Mouse (Mus musculus) MEL (cell line): Measurements from ENCODE around the gene Zic1. TPM values are rescaled to one million over a fixed set of nuclear protein-coding genes. Genes with fewer than 3 reads are reported as not detected.

ENCODE experiments used
- DNase-seq: peaks from one replicate; pipeline ENCODE4 v3.0.0; 2011; ENCODE audit warnings: low read depth, low spot score
- H3K27ac ChIP-seq: 2 replicates; pipeline ENCODE4 v1.5.1; 2012; ENCODE audit warnings: low read depth, mild to moderate bottlenecking, control low read depth, low read length, moderate library complexity; ENCODE audit not compliant: control insufficient read depth
- H3K27me3 ChIP-seq, 2 experiments: fragments of 150-350 bp in 1 of 2; sonication (generic) in 1 of 2; 2 replicates each; pipeline ENCODE4 v1.6.1; 2012; ENCODE audit warnings: low read length in 2 of 2, mild to moderate bottlenecking in 2 of 2, improper control_type of control experiment in 1 of 2, moderate library complexity in 1 of 2; ENCODE audit not compliant: insufficient read depth in 2 of 2, control insufficient read depth in 1 of 2
- H3K36me3 ChIP-seq, 2 experiments: 2 replicates each; pipeline ENCODE4 v1.6.1; 2012 to 2014; ENCODE audit warnings: low read length in 2 of 2, improper control_type of control experiment in 1 of 2, inconsistent platforms in 1 of 2, mild to moderate bottlenecking in 1 of 2; ENCODE audit not compliant: insufficient read depth in 2 of 2, control insufficient read depth in 1 of 2
- H3K4me1 ChIP-seq, 2 experiments: fragments of 150-350 bp in 1 of 2; sonication (generic) in 1 of 2; 2 replicates each; pipeline ENCODE4 v1.6.1; 2012; ENCODE audit warnings: low read length in 2 of 2, improper control_type of control experiment in 1 of 2, mild to moderate bottlenecking in 1 of 2; ENCODE audit not compliant: insufficient read depth in 2 of 2, control insufficient read depth in 1 of 2
- H3K4me3 ChIP-seq, 2 experiments: fragments of 150-350 bp in 1 of 2; sonication (generic) in 1 of 2; 2 replicates each; pipeline ENCODE4 v1.5.1; 2012; ENCODE audit warnings: low read depth in 2 of 2, low read length in 2 of 2, mild to moderate bottlenecking in 2 of 2, moderate library complexity in 2 of 2, control low read depth in 1 of 2, improper control_type of control experiment in 1 of 2; ENCODE audit not compliant: control insufficient read depth in 1 of 2, insufficient read depth in 1 of 2
- H3K79me2 ChIP-seq: 2 replicates; pipeline ENCODE4 v1.6.1; 2012; ENCODE audit warnings: mild to moderate bottlenecking, low read length, moderate library complexity; ENCODE audit not compliant: control insufficient read depth, poor library complexity, insufficient read depth
- H3K9ac ChIP-seq: 2 replicates; pipeline ENCODE4 v1.6.1; 2012; ENCODE audit warnings: low read depth, mild to moderate bottlenecking, control low read depth, low read length, moderate library complexity; ENCODE audit not compliant: control insufficient read depth, poor library complexity, severe bottlenecking
- H3K9me3 ChIP-seq: fragments of 150-350 bp; sonication (generic); replicated peaks from 2 replicates; pipeline ENCODE4 v1.6.1; 2012; ENCODE audit warnings: mild to moderate bottlenecking, low read length, improper control_type of control experiment, moderate library complexity; ENCODE audit not compliant: insufficient read depth
- CHD1 ChIP-seq: IDR thresholded peaks from 2 replicates; pipeline ENCODE4 v1.6.1; 2012; ENCODE audit warnings: low read depth, mild to moderate bottlenecking, inconsistent platforms, low read length, improper control_type of control experiment
- CHD2 ChIP-seq: IDR thresholded peaks from 2 replicates; pipeline ENCODE4 v1.6.1; 2011; ENCODE audit warnings: low read length, improper control_type of control experiment
- CTCF ChIP-seq, 3 experiments: IDR thresholded peaks in 2 of 3; conservative IDR thresholded peaks in 1 of 3; 2 replicates each; pipeline ENCODE4 v1.5.1; 2011 to 2012; ENCODE audit warnings: low read length in 3 of 3, low read depth in 2 of 3, mild to moderate bottlenecking in 2 of 3, improper control_type of control experiment in 1 of 3, inconsistent platforms in 1 of 3, mixed read lengths in 1 of 3, moderate library complexity in 1 of 3; ENCODE audit not compliant: control insufficient read depth in 1 of 3, insufficient read depth in 1 of 3, poor library complexity in 1 of 3, severe bottlenecking in 1 of 3
- E2F4 ChIP-seq: IDR thresholded peaks from 2 replicates; pipeline ENCODE4 v1.6.1; 2011; ENCODE audit warnings: low read depth, low read length, improper control_type of control experiment, borderline replicate concordance
- EP300 ChIP-seq, 2 experiments: IDR thresholded peaks; 2 replicates each; pipeline ENCODE4 v1.6.1; 2011; ENCODE audit warnings: improper control_type of control experiment in 2 of 2, low read length in 2 of 2, low read depth in 1 of 2, mild to moderate bottlenecking in 1 of 2
- ETS1 ChIP-seq: IDR thresholded peaks from 2 replicates; pipeline ENCODE4 v1.6.1; 2012; ENCODE audit warnings: low read depth, mild to moderate bottlenecking, inconsistent platforms, low read length, improper control_type of control experiment, moderate library complexity
- JUND ChIP-seq: IDR thresholded peaks from 2 replicates; pipeline ENCODE4 v1.6.1; 2011; ENCODE audit warnings: low read depth, mild to moderate bottlenecking, improper control_type of control experiment, low read length
- KAT2A ChIP-seq: conservative IDR thresholded peaks from 2 replicates; pipeline ENCODE4 v1.6.1; 2012; ENCODE audit warnings: low read depth, low read length, improper control_type of control experiment, inconsistent platforms
- MAX ChIP-seq: IDR thresholded peaks from 2 replicates; pipeline ENCODE4 v1.6.1; 2011; ENCODE audit warnings: low read length, improper control_type of control experiment
- MAZ ChIP-seq: IDR thresholded peaks from 2 replicates; pipeline ENCODE4 v1.6.1; 2012; ENCODE audit warnings: low read depth, mild to moderate bottlenecking, inconsistent platforms, low read length, improper control_type of control experiment
- MEF2A ChIP-seq: IDR thresholded peaks from 2 replicates; pipeline ENCODE4 v1.6.1; 2014; ENCODE audit warnings: low read depth, mild to moderate bottlenecking, inconsistent platforms, low read length, improper control_type of control experiment; ENCODE audit not compliant: poor library complexity, insufficient replicate concordance, severe bottlenecking; ENCODE audit errors: extremely low read depth
- MYB ChIP-seq: IDR thresholded peaks from 2 replicates; pipeline ENCODE4 v1.6.1; 2011; ENCODE audit warnings: mild to moderate bottlenecking, low read depth, low read length, improper control_type of control experiment
- MYC ChIP-seq: IDR thresholded peaks from 2 replicates; pipeline ENCODE4 v1.6.1; 2011; ENCODE audit warnings: low read depth, mild to moderate bottlenecking, low read length, improper control_type of control experiment, moderate library complexity
- NRF1 ChIP-seq: IDR thresholded peaks from 2 replicates; pipeline ENCODE4 v1.6.1; 2014; ENCODE audit warnings: low read depth, mild to moderate bottlenecking, inconsistent platforms, low read length, improper control_type of control experiment, moderate library complexity; ENCODE audit not compliant: poor library complexity, insufficient read depth, severe bottlenecking
- POLR2AphosphoS2 ChIP-seq: IDR thresholded peaks from 2 replicates; pipeline ENCODE4 v1.6.1; 2011; ENCODE audit warnings: low read length, improper control_type of control experiment
- POLR2AphosphoS5 ChIP-seq: IDR thresholded peaks from 2 replicates; pipeline ENCODE4 v1.6.1; 2012; ENCODE audit warnings: low read depth, borderline replicate concordance, mild to moderate bottlenecking, inconsistent platforms, low read length, moderate library complexity, mixed read lengths
- RAD21 ChIP-seq: IDR thresholded peaks from 2 replicates; pipeline ENCODE4 v1.6.1; 2011; ENCODE audit warnings: mild to moderate bottlenecking, low read depth, low read length, improper control_type of control experiment
- SMC3 ChIP-seq: IDR thresholded peaks from 2 replicates; pipeline ENCODE4 v1.6.1; 2011; ENCODE audit warnings: low read depth, low read length, improper control_type of control experiment
- TAL1 ChIP-seq: IDR thresholded peaks from 2 replicates; pipeline ENCODE4 v1.6.1; 2012; ENCODE audit warnings: mild to moderate bottlenecking, inconsistent platforms, low read length, moderate library complexity, mixed read lengths
- TCF12 ChIP-seq: IDR thresholded peaks from 2 replicates; pipeline ENCODE4 v1.6.1; 2014; ENCODE audit warnings: low read depth, mild to moderate bottlenecking, inconsistent platforms, low read length, improper control_type of control experiment, moderate library complexity
- USF2 ChIP-seq, 2 experiments: IDR thresholded peaks; 2 replicates each; pipeline ENCODE4 v1.6.1; 2011 to 2012; ENCODE audit warnings: improper control_type of control experiment in 2 of 2, low read length in 2 of 2, borderline replicate concordance in 1 of 2, inconsistent platforms in 1 of 2, low read depth in 1 of 2, mild to moderate bottlenecking in 1 of 2; ENCODE audit not compliant: insufficient read depth in 1 of 2
- ZC3H11A ChIP-seq: IDR thresholded peaks from 2 replicates; pipeline ENCODE4 v1.6.1; 2012; ENCODE audit warnings: low read depth, mild to moderate bottlenecking, inconsistent platforms, low read length, improper control_type of control experiment
- ZMIZ1 ChIP-seq: IDR thresholded peaks from 2 replicates; pipeline ENCODE4 v1.6.1; 2012; ENCODE audit warnings: low read depth, mild to moderate bottlenecking, inconsistent platforms, low read length, improper control_type of control experiment, moderate library complexity
- polyA plus RNA-seq, 2 experiments: library from polyadenylated mRNA; stranded (reverse) in 1 of 2; unstranded in 1 of 2; fragments of >175 nt in 1 of 2; fragments of >200 nt in 1 of 2; gene quantifications; 2 replicates each; pipeline versions ENCODE4 v1.2.1 to v1.2.4; 2012; ENCODE audit warnings: low replicate concordance in 2 of 2, low read depth in 1 of 2; ENCODE audit not compliant: insufficient read length in 2 of 2, insufficient read depth in 1 of 2, missing spikeins in 1 of 2
- total RNA-seq: library from RNA; depleted of rRNA; stranded (reverse); fragments of 300-350 nt; gene quantifications from 2 replicates; pipeline ENCODE4 v1.2.3, GENCODE M21; 2012

Zic1 gene
- total and polyA plus RNA-seq, 3 experiments = not detected

GRCm38 (mm10) chr9:91382471-91383255 lies 17.1 kb upstream of the Zic1 start:
- no peaks in the 10 kb centered on the region for H3K27me3 ChIP-seq
- H3K79me2 ChIP-seq = no peaks in the 10 kb centered on the region
- no peak overlapping the region for H3K4me3 ChIP-seq
- H3K9me3 ChIP-seq = no peaks in the 10 kb centered on the region
- TF ChIP-seq NRF1 (no peak), SMC3 (no peak), TCF12 (no peak), USF2 (IDR thresholded peaks at IDR 0.05; ENCODE audit: borderline replicate concordance in 1 of 2, insufficient read depth in 1 of 2, low read depth in 1 of 2, low read length in 2 of 2) (no peak), CTCF (IDR thresholded peaks at IDR 0.05 in 2 of 3, conservative IDR thresholded peaks at IDR 0.05 in 1 of 3; ENCODE audit: control insufficient read depth in 1 of 3, insufficient read depth in 1 of 3, low read depth in 2 of 3, low read length in 3 of 3, poor library complexity in 1 of 3, severe bottlenecking in 1 of 3) (no peak), MYB (no peak), RAD21 (no peak)
- H3K36me3 ChIP-seq = no peaks in the 10 kb centered on the region
- no peak for DNase-seq
- H3K27ac ChIP-seq = no peak overlapping the region
- no peaks in the 10 kb centered on the region for H3K4me1 ChIP-seq
- no peak overlapping the region for H3K9ac ChIP-seq

DNA sequence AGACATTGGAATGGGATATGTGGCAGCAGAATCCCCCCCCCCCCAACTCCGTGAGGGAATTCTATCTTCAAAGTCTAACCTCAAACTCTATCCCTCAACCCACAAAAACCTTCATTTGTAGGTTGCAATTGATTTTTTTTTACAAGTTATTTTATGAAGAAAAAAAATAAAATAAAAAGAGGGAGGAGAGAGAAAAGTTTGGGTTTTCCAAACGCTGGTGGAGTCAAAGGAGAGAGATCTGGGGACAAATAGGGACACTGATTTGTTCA lies 16.4 kb upstream of the Zic1 start:
- no peak for DNase-seq
- Histone ChIP-seq H3K9me3 (no peaks in the 10 kb centered on the region), H3K36me3 (no peaks in the 10 kb centered on the region), H3K27me3 (no peaks in the 10 kb centered on the region), H3K4me3 (no peak overlapping the region), H3K27ac (no peak overlapping the region), H3K79me2 (no peaks in the 10 kb centered on the region), H3K4me1 (no peaks in the 10 kb centered on the region), H3K9ac (no peak overlapping the region)
- TF ChIP-seq CHD2 (no peak), ZMIZ1 (no peak), MEF2A (no peak), ZC3H11A (no peak), RAD21 (no peak), MAZ (no peak), USF2 (IDR thresholded peaks at IDR 0.05; ENCODE audit: borderline replicate concordance in 1 of 2, insufficient read depth in 1 of 2, low read depth in 1 of 2, low read length in 2 of 2) (no peak), CHD1 (no peak), POLR2AphosphoS5 (no peak), JUND (no peak), MAX (no peak), KAT2A (no peak), POLR2AphosphoS2 (no peak), ETS1 (no peak), E2F4 (no peak), EP300 (IDR thresholded peaks at IDR 0.05; ENCODE audit: low read depth in 1 of 2, low read length in 2 of 2) (no peak), TAL1 (no peak), MYC (no peak)
